Mouse (Mus musculus): Measurements from ENCODE around the gene Cxcr1.

The Cxcr1 gene

GRCm38 (mm10) chr1:74151091-74151490 is 43.3 kb downstream of the Cxcr1 start:
- in situ Hi-C loops (cut with MboI; ENCODE audit: unreplicated experiment in 2 of 2), result no loop called here

- in situ Hi-C loops (cut with MboI; ENCODE audit: unreplicated experiment in 2 of 2), result no loop called here
These were observed 44.3 kb downstream of the Cxcr1 start for GRCm38 (mm10) chr1:74150101-74150500.

- in situ Hi-C loops (cut with MboI; ENCODE audit: unreplicated experiment in 2 of 2), result no loop called here
These were observed 45.1 kb downstream of the Cxcr1 start for GRCm38 (mm10) chr1:74149106-74149885.
